Mouse (Mus musculus) frontal cortex, adult 2 months (tissue): Measurements from ENCODE around the gene Trip11. TPM values are rescaled to one million over a fixed set of nuclear protein-coding genes. Genes with fewer than 3 reads are reported as not detected.
"Not testable (repeated sequence)": the region's sequence is repeated elsewhere in the genome, so short reads cannot be mapped to it uniquely, and the experiment has no call there.

Experiments used
- DNase-seq, 2 experiments: peaks; one replicate each; pipeline ENCODE4 v3.0.0; 2022; ENCODE audit warnings: low spot score in 1 of 2; ENCODE audit errors: extremely low spot score in 1 of 2
- polyA plus RNA-seq: library from polyadenylated mRNA; depleted of rRNA; stranded (reverse); fragments of >200 nt; gene quantifications from 2 replicates; pipeline ENCODE4 v1.2.3, GENCODE M21; 2012; rRNA removed

The Trip11 gene
- 11.6 and 12.5 TPM in 2 replicates for polyA plus RNA-seq

GRCm38 (mm10) chr12:101912626-101913490 is at the start of gene Trip11:
Gene Trip11 (minus strand): TSS chr12:101913267.
- peak; percentile 77 to 96 for DNase-seq

GRCm38 (mm10) chr12:101958960-101959780 is 46.1 kb upstream of the Trip11 start:
- not testable (repeated sequence) for DNase-seq

GRCm38 (mm10) chr12:101958556-101958955 is 45.5 kb upstream of the Trip11 start:
- DNase-seq: no peak

GRCm38 (mm10) chr12:101957942-101958544 is 45.0 kb upstream of the Trip11 start, which contains the start of gene Atxn3:
Gene Atxn3 (minus strand): TSS chr12:101958246.
- peak; percentile 92 to 98 for DNase-seq

GRCm38 (mm10) chr12:101957079-101957941 is 44.2 kb upstream of the Trip11 start:
- no peak for DNase-seq

DNA sequence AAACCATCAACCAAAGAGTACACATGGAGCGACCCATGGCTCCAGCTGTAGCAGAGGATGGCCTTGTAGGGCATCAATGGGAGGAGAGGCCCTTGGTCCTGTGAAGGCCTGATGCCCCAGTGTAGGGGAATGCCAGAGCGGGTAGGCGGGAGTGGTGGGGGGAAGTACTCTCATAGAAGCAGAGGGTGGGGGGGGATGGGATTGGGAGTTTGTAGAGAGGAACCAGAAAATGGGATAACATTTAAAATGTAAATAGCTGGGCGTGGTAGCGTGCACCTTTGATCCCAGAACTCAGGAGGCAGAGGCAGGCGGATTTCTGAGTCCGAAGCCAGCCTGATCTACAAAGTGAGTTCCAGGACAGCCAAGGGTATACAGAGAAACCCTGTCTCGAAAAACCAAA is 42.8 kb upstream of the Trip11 start:
- DNase-seq: not testable (repeated sequence)

DNA sequence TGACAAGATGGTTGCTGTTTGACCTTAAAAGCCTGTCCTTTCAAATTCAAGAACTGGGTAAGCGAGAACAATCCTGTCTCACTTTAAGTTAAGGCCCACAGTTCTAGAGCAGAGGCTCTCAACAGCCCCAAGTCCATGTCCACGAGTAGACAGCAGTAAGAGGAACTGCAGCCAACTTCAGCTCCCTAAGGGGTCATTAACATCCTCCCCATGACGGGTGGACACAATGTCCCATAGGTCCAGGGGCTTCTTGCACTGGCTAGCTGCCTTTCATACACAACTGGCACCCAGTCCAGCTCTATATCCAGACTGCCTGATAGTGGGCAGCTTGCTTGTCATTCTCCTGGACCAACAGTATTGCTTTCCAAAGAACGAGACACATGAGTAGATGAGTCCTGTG is 35.7 kb upstream of the Trip11 start:
- DNase-seq: no peak

DNA sequence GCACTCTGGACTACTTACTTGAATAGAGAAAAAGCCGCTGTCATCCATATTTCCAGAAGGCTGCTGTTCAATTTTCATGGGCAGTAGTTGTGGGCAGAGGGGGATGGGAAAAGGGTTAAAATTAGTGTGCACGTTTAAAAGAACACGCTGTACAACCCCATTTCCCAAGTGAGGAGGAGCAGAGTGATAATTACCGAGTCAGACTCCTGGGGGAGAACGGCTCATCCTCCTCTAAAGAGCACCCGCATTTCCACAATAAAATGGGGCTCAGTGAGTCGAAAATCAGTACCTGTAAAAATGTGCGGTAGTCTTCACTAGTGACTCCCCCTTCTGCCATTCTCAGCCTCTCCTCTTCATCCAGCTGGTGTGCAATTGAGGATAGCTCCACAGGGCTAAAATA is 34.9 kb upstream of the Trip11 start:
- peak in 1 of 2 experiments; percentile 17 for DNase-seq

GRCm38 (mm10) chr12:101937572-101937971 is 24.5 kb upstream of the Trip11 start:
- DNase-seq: no peak

GRCm38 (mm10) chr12:101935223-101935622 is 22.2 kb upstream of the Trip11 start:
- DNase-seq: peak in 1 of 2 experiments; percentile 59

DNA sequence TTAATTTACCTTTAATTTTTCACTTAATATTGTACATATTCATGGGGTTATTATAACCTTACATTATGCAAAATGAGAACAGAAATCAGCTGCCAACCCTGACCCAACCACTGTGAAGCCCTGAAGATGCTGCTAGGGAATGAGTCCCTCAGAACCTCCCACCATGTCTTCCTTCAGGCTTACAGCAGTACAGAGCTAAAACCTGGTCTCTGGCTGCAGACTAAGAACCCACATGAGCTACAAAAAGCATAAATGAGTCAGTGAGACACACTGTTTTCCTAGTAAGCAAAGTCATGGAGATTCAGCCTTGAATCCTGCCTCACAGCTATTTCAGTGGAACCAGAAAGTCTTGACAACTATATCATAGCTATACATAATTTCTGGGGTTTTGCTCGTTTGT is 15.4 kb upstream of the Trip11 start:
- DNase-seq: no peak

DNA sequence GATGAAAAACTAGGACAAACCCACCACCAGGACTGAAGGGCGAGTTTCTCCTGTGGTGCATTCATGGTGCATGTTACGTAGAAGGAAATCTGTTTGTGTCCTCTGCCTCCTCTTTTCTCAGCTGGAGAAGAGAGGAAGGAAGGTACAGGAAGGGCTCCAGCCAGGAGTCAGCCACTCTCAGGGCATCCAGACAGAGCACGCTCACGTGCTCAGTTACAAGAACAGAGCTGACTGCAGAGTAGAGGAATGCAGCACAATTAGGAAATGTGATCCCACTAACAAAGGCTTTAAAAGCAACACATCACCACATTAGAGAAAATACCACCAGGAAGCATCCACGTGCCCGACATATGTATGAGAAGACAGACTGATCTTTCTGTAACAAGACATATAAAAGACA is 9.2 kb upstream of the Trip11 start:
- DNase-seq: no peak

DNA sequence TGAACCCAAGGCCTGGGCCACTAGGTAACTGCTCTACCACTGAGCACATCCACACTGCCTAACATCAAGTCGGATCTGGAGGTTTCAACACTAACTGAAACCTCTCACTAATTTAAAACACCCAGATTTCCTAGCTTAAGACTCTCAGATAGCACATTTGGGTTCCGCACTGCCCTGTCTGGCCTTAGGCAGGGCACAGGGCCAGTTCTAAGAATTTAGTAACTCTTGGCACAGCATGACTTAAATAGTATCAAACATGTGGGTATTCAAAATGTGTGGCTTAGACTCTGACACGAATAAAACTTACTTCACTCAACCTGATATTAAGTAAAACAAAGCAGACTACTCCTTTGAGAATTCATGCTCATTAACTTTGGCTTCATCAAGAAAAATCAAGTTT is 6.8 kb upstream of the Trip11 start:
- no peak for DNase-seq

- DNase-seq: peak in 1 of 2 experiments; percentile 24
Observed at GRCm38 (mm10) chr12:101917165-101917564, 4.1 kb upstream of the Trip11 start.

- DNase-seq: no peak
Observed at GRCm38 (mm10) chr12:101911346-101911745, 1.7 kb downstream of the Trip11 start.

- no peak for DNase-seq
Observed at GRCm38 (mm10) chr12:101910360-101910759, 2.7 kb downstream of the Trip11 start.

DNA sequence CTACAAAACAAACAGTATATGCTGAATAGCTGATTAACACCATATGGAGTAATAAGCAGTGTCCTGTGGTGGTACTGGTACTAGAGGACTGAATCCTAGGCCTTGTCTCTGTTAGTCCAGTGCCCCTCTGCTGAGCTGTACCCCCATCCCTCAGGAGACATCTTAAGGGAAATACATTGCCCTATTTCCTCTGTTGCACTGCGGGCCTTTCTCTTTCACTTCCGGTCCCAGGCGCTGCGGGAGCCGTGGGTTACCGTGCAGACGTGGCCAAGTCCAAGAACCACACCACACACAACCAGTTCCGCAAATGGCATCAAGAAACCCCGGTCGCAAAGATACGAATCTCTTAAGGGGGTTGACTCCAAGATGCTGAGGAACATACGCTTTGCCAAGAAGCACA is 7.2 kb downstream of the Trip11 start:
- no peak for DNase-seq

GRCm38 (mm10) chr12:101904906-101905305 is 8.2 kb downstream of the Trip11 start:
- DNase-seq: no peak

DNA sequence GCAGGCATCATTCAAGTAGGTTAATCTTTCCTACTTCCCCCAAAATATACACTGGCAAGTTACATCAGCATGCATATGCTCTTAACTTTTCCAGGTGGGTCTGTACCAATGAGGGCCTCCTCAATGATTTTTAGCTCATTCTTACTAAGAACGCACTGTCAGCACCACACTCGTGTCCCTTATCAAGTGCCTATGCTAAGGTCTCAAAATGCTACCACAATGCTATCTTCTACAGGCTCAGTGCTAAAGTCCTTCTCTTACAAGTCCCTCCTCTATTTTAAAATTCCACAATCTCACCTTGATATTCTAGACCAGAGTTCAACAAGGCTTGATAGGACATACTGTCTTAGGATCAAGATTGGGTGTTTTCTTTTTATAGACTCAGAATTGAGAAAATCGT is 8.9 kb downstream of the Trip11 start:
- DNase-seq: no peak

- no peak for DNase-seq
Observed at GRCm38 (mm10) chr12:101899671-101900245, 13.3 kb downstream of the Trip11 start.
